In the genomic region with DNA sequence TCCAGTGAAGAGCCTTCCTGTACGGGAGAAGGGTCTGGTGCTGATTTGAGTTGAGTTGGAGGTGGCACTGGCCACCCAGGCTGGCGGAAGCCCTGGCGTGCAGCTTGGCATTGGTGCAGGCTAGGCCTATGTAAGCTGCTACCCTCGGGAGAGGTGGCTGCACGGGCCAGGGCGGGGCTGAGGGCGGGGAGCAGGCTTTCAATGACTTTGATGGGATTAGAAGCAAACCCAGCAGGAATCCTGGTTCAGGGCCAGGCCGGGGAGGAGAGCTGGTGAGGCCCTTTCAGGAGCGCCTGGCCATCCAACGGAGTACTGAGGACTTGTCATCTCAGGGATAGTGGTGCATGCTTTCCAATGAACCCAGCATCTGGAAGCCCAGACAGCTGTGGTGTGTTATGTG, we compare ENCODE assay signal across 14 mouse cellular contexts. TPM values are rescaled to one million over a fixed set of nuclear protein-coding genes. Genes with fewer than 3 reads are reported as not detected.
DNase-seq lines count a peak whose midpoint lies in the region; ATAC-seq and TF ChIP-seq lines count a peak whose summit lies in the region.
"Had no signal": no experiment of that assay in that cellular context is flagged by ENCODE, and none has a peak within 500 bp of the region (broad histone marks: within the 10 kb centered on the region; RNA-seq: fewer than 3 reads in every experiment).

No protein-coding gene starts in this region.

- H3K4me2 ChIP-seq in forebrain, embryonic 11.5 days (ENCODE audit: low read depth, low read length, severe bottlenecking) = no peak overlapping the region
- no peak overlapping the region for H3K4me2 ChIP-seq in forebrain, embryonic 15.5 days (replicated peaks)
- H3K4me2 ChIP-seq in liver, postnatal 0 days (ENCODE audit: low read depth, low read length) = no peak overlapping the region
- H3K4me2 ChIP-seq in embryonic facial prominence, embryonic 14.5 days (ENCODE audit: low read depth, low read length) = no peak overlapping the region
- H3K4me2 ChIP-seq: heart, embryonic 11.5 days; hindbrain, embryonic 15.5 days; neural tube, embryonic 12.5 days had no signal

- H3K27ac ChIP-seq in forebrain, embryonic 11.5 days (ENCODE audit: low read depth, low read length) = no peak overlapping the region
- no peak overlapping the region for H3K27ac ChIP-seq in forebrain, embryonic 15.5 days (replicated peaks)
- no peak overlapping the region for H3K27ac ChIP-seq in liver, postnatal 0 days (ENCODE audit: low read depth)
- no peak overlapping the region for H3K27ac ChIP-seq in embryonic facial prominence, embryonic 14.5 days (replicated peaks; ENCODE audit: low read depth, low read length)
- H3K27ac ChIP-seq: hindbrain, embryonic 15.5 days; neural tube, embryonic 12.5 days had no signal

- TF ChIP-seq CTCF in liver, postnatal 0 days (IDR thresholded peaks at IDR 0.05; ENCODE audit: low read depth) = no peak

- H3K27me3 ChIP-seq in forebrain, embryonic 11.5 days (ENCODE audit: control insufficient read depth, insufficient read depth, low read length) = peaks cover 4% of the 10 kb centered on the region; the same call in 1 of the 2 replicates
- no peaks in the 10 kb centered on the region for H3K27me3 ChIP-seq in forebrain, embryonic 15.5 days
- no peaks in the 10 kb centered on the region for H3K27me3 ChIP-seq in liver, postnatal 0 days (ENCODE audit: insufficient read depth, low read length)
- no peaks in the 10 kb centered on the region for H3K27me3 ChIP-seq in embryonic facial prominence, embryonic 14.5 days (replicated peaks; ENCODE audit: control insufficient read depth, insufficient read depth, low read length)
- H3K27me3 ChIP-seq: hindbrain, embryonic 15.5 days; neural tube, embryonic 12.5 days had no signal

- no peak; the same call in 1 of the 2 replicates for ATAC-seq in forebrain, embryonic 11.5 days (replicated peaks; ENCODE audit: low FRiP score)
- ATAC-seq in forebrain, embryonic 15.5 days (replicated peaks) = no peak
- no peak for ATAC-seq in liver, postnatal 0 days
- ATAC-seq in embryonic facial prominence, embryonic 14.5 days (ENCODE audit: low read depth) = peak; percentile 62

- H3K4me3 ChIP-seq in forebrain, embryonic 11.5 days (ENCODE audit: low read depth, low read length) = no peak overlapping the region
- no peak overlapping the region for H3K4me3 ChIP-seq in forebrain, embryonic 15.5 days
- no peak overlapping the region for H3K4me3 ChIP-seq in liver, postnatal 0 days (ENCODE audit: low read depth, low read length)
- no peak overlapping the region for H3K4me3 ChIP-seq in embryonic facial prominence, embryonic 14.5 days (ENCODE audit: low read depth, low read length)
- H3K4me3 ChIP-seq: hindbrain, embryonic 15.5 days; neural tube, embryonic 12.5 days had no signal

- no peaks in the 10 kb centered on the region for H3K9me3 ChIP-seq in forebrain, embryonic 11.5 days (ENCODE audit: control insufficient read depth, low read length)
- no peaks in the 10 kb centered on the region for H3K9me3 ChIP-seq in forebrain, embryonic 15.5 days
- no peaks in the 10 kb centered on the region for H3K9me3 ChIP-seq in liver, postnatal 0 days (ENCODE audit: low read length)
- H3K9me3 ChIP-seq in embryonic facial prominence, embryonic 14.5 days (ENCODE audit: control insufficient read depth, low read length) = no peaks in the 10 kb centered on the region
- H3K9me3 ChIP-seq: hindbrain, embryonic 15.5 days; neural tube, embryonic 12.5 days had no signal

- WGBS in forebrain, embryonic 11.5 days = 13% methylated on average over 10 of the region's 10 CpGs
- 10% methylated on average over 10 of the region's 10 CpGs for WGBS in forebrain, embryonic 15.5 days
- WGBS in liver, postnatal 0 days (ENCODE audit: insufficient replicate concordance) = 63% methylated on average over 10 of the region's 10 CpGs
- WGBS in embryonic facial prominence, embryonic 14.5 days = 27% methylated on average over 10 of the region's 10 CpGs

- no peaks in the 10 kb centered on the region for H3K36me3 ChIP-seq in forebrain, embryonic 11.5 days (ENCODE audit: control insufficient read depth, insufficient read depth, low read length)
- H3K36me3 ChIP-seq in forebrain, embryonic 15.5 days = no peaks in the 10 kb centered on the region
- H3K36me3 ChIP-seq in liver, postnatal 0 days (replicated peaks; ENCODE audit: insufficient read depth, low read length) = no peaks in the 10 kb centered on the region
- H3K36me3 ChIP-seq in embryonic facial prominence, embryonic 14.5 days (ENCODE audit: control insufficient read depth, insufficient read depth, low read length) = no peaks in the 10 kb centered on the region
- H3K36me3 ChIP-seq: hindbrain, embryonic 15.5 days; neural tube, embryonic 12.5 days had no signal

- intact Hi-C loops in gastrocnemius, postnatal 36 days (cut with DNase I) = no loop called here

- TF ChIP-seq EP300 in liver, postnatal 0 days (IDR thresholded peaks at IDR 0.05; ENCODE audit: low read depth) = no peak

- peak; percentile 75 for DNase-seq in forebrain, embryonic 11.5 days (ENCODE audit: low spot score)
- DNase-seq in liver (peak; percentile 18), ZHBTc4 (ENCODE audit: low read depth, low spot score) (peak; percentile 56)
- no peak for DNase-seq in liver, postnatal 0 days
- peak; percentile 59 for DNase-seq in embryonic facial prominence, embryonic 14.5 days (ENCODE audit: low spot score)
- no peak for DNase-seq in frontal cortex, postnatal 14 days (ENCODE audit: low spot score in 2 of 2)
- no peak for DNase-seq in gastrocnemius, postnatal 36 days
- DNase-seq: adrenal gland, postnatal 25 days; kidney, adult 9 months; spleen, adult 18-20 months had no signal

- no peak overlapping the region for H3K9ac ChIP-seq in forebrain, embryonic 11.5 days (ENCODE audit: low read length)
- no peak overlapping the region for H3K9ac ChIP-seq in forebrain, embryonic 15.5 days (replicated peaks)
- no peak overlapping the region for H3K9ac ChIP-seq in liver, postnatal 0 days (replicated peaks)
- H3K9ac ChIP-seq in embryonic facial prominence, embryonic 14.5 days (ENCODE audit: low read depth, low read length) = no peak overlapping the region
- H3K9ac ChIP-seq: hindbrain, embryonic 15.5 days; neural tube, embryonic 12.5 days had no signal

- H3K4me1 ChIP-seq in forebrain, embryonic 11.5 days (replicated peaks; ENCODE audit: control insufficient read depth, insufficient read depth, low read length) = peaks cover 7% of the 10 kb centered on the region; the same call in 1 of the 2 replicates
- no peaks in the 10 kb centered on the region for H3K4me1 ChIP-seq in forebrain, embryonic 15.5 days
- peaks cover 59% of the 10 kb centered on the region for H3K4me1 ChIP-seq in liver, postnatal 0 days (ENCODE audit: insufficient read depth)
- H3K4me1 ChIP-seq in embryonic facial prominence, embryonic 14.5 days (ENCODE audit: control insufficient read depth, insufficient read depth, low read length) = peaks cover 47% of the 10 kb centered on the region

RNA-seq across cellular contexts. Expression of gene Rxra, which starts 43.4 kb away (rescaled TPM):
- polyA plus RNA-seq in forebrain, embryonic 11.5 days (2014; fragmentation: Nextera tagmentation; extraction: Ambion mirVana) = 6.5 and 6.9 TPM in 2 replicates
- polyA plus RNA-seq in forebrain, embryonic 15.5 days (2015; fragmentation: Nextera tagmentation; extraction: Ambion mirVana) = 3.2 TPM in 2 replicates
- 13.3 and 13.9 TPM in 2 replicates for polyA plus RNA-seq in liver, postnatal 0 days (2015; fragmentation: Nextera tagmentation; extraction: Ambion mirVana)
- polyA plus RNA-seq in embryonic facial prominence, embryonic 14.5 days (2014; fragmentation: Nextera tagmentation; extraction: Ambion mirVana) = 11.3 and 11.5 TPM in 2 replicates
- total RNA-seq in gastrocnemius, postnatal 36 days (2021) = 100 to 1,000 TPM in 1 of 2 experiments, 10 to 100 TPM in 1; 95.6 to 103 TPM

Comparison
In these comparisons a context has a peak if more than half of its experiments do, and no peak if none do; other contexts are left out.
1. DNase-seq: peak in forebrain, embryonic 11.5 days (single experiment), liver (single experiment), ZHBTc4 (single experiment) and embryonic facial prominence, embryonic 14.5 days (single experiment); none in liver, postnatal 0 days (single experiment), frontal cortex, postnatal 14 days (0 of 2) and gastrocnemius, postnatal 36 days (0 of 2).